Mouse (Mus musculus) C2C12 (cell line): Measurements from ENCODE around the gene Trpv4.

Source experiments
- CEBPB ChIP-seq: IDR thresholded peaks from one replicate; pipeline ENCODE4 v1.6.1; 2011; ENCODE audit warnings: low read depth, mild to moderate bottlenecking, control low read depth, moderate library complexity
- CTCF ChIP-seq: IDR thresholded peaks from one replicate; pipeline ENCODE4 v1.5.1; 2011; ENCODE audit not compliant: control insufficient read depth, insufficient read depth, insufficient read length

GRCm38 (mm10) chr5:114690633-114691567 is 32.7 kb upstream of the Trpv4 start, which contains the start of gene Gltp:
- TF ChIP-seq CTCF = peak; percentile 83
- TF ChIP-seq CEBPB = no peak
